Mouse (Mus musculus) ES-Bruce4 (cell line): ENCODE data around the gene Spock1. TPM values are rescaled to one million over a fixed set of nuclear protein-coding genes. Genes with fewer than 3 reads are reported as not detected.

Experiments
- H3K27ac ChIP-seq: 2 replicates; pipeline ENCODE4 v1.5.1; 2012; ENCODE audit warnings: low read length, inconsistent platforms; ENCODE audit not compliant: insufficient read depth
- H3K27me3 ChIP-seq: 2 replicates; pipeline ENCODE4 v1.6.1; 2012; ENCODE audit warnings: mild to moderate bottlenecking, low read length, inconsistent platforms; ENCODE audit not compliant: control insufficient read depth, poor library complexity, insufficient read depth, severe bottlenecking
- H3K36me3 ChIP-seq: 2 replicates; pipeline ENCODE4 v1.6.1; 2012; ENCODE audit warnings: inconsistent platforms, mild to moderate bottlenecking, low read length, moderate library complexity; ENCODE audit not compliant: control insufficient read depth, poor library complexity, insufficient read depth, severe bottlenecking
- H3K4me1 ChIP-seq: one replicate; pipeline ENCODE4 v1.8.1; 2011; ENCODE audit warnings: low read length; ENCODE audit not compliant: control insufficient read depth, insufficient read depth
- H3K4me3 ChIP-seq: 2 replicates; pipeline ENCODE4 v1.5.1; 2011; ENCODE audit warnings: low read depth, mild to moderate bottlenecking, low read length
- H3K9ac ChIP-seq: 2 replicates; pipeline ENCODE4 v1.6.1; 2012; ENCODE audit warnings: low read depth, mild to moderate bottlenecking, inconsistent platforms; ENCODE audit not compliant: poor library complexity, severe bottlenecking
- H3K9me3 ChIP-seq: replicated peaks from 2 replicates; pipeline ENCODE4 v1.6.1; 2012; ENCODE audit warnings: mild to moderate bottlenecking, low read length, inconsistent platforms; ENCODE audit not compliant: control insufficient read depth, poor library complexity, insufficient read depth, severe bottlenecking
- CTCF ChIP-seq: IDR thresholded peaks from one replicate; pipeline ENCODE4 v1.8.1; 2011; ENCODE audit warnings: low read depth, low read length
- EP300 ChIP-seq: IDR thresholded peaks from 2 replicates; pipeline ENCODE4 v1.6.1; 2011; ENCODE audit warnings: low read depth, low read length; ENCODE audit not compliant: insufficient read depth
- POLR2A ChIP-seq: IDR thresholded peaks from one replicate; pipeline ENCODE4 v1.8.1; 2011; ENCODE audit warnings: low read length; ENCODE audit not compliant: insufficient read depth
- polyA plus RNA-seq: library from polyadenylated mRNA; stranded (reverse); fragments of >200 nt; gene quantifications from 2 replicates; pipeline ENCODE4 v1.2.4, GENCODE M21; 2011; ENCODE audit warnings: low read depth; ENCODE audit not compliant: missing spikeins, insufficient read depth, insufficient read length

The Spock1 gene
- polyA plus RNA-seq, 1 experiment = 0.61 TPM

GRCm38 (mm10) chr13:57736060-57736459 is 172.1 kb downstream of the Spock1 start:
- Histone ChIP-seq H3K9me3 (no peaks in the 10 kb centered on the region), H3K4me1 (peaks cover 2% of the 10 kb centered on the region), H3K9ac (no peak overlapping the region), H3K36me3 (no peaks in the 10 kb centered on the region), H3K27ac (no peak overlapping the region), H3K27me3 (no peaks in the 10 kb centered on the region), H3K4me3 (no peak overlapping the region)
- no peak for TF ChIP-seq EP300
- TF ChIP-seq POLR2A = no peak

- Histone ChIP-seq H3K9ac (no peak overlapping the region), H3K4me3 (no peak overlapping the region), H3K9me3 (no peaks in the 10 kb centered on the region), H3K36me3 (no peaks in the 10 kb centered on the region), H3K4me1 (peaks cover 2% of the 10 kb centered on the region), H3K27me3 (no peaks in the 10 kb centered on the region), H3K27ac (no peak overlapping the region)
- TF ChIP-seq EP300 (no peak), CTCF (no peak), POLR2A (no peak)
Observed at GRCm38 (mm10) chr13:57734549-57734948, 173.6 kb downstream of the Spock1 start.

- Histone ChIP-seq H3K4me3 (no peak overlapping the region), H3K4me1 (peaks cover 2% of the 10 kb centered on the region), H3K36me3 (no peaks in the 10 kb centered on the region), H3K27me3 (no peaks in the 10 kb centered on the region), H3K27ac (no peak overlapping the region), H3K9me3 (no peaks in the 10 kb centered on the region), H3K9ac (no peak overlapping the region)
- TF ChIP-seq POLR2A (no peak), EP300 (no peak)
Observed at GRCm38 (mm10) chr13:57733521-57733920, 174.6 kb downstream of the Spock1 start.

GRCm38 (mm10) chr13:57732251-57732650 is 175.9 kb downstream of the Spock1 start:
- no peaks in the 10 kb centered on the region for H3K9me3 ChIP-seq
- H3K4me3 ChIP-seq = no peak overlapping the region
- no peaks in the 10 kb centered on the region for H3K36me3 ChIP-seq
- peaks cover 2% of the 10 kb centered on the region for H3K4me1 ChIP-seq
- H3K27ac ChIP-seq = no peak overlapping the region
- no peaks in the 10 kb centered on the region for H3K27me3 ChIP-seq
- TF ChIP-seq EP300 (no peak), POLR2A (no peak), CTCF (no peak)
- H3K9ac ChIP-seq = no peak overlapping the region

GRCm38 (mm10) chr13:57727716-57728115 is 180.4 kb downstream of the Spock1 start:
- TF ChIP-seq CTCF = no peak
- TF ChIP-seq EP300 = no peak
- TF ChIP-seq POLR2A = no peak
- no peak overlapping the region for H3K9ac ChIP-seq

GRCm38 (mm10) chr13:57726654-57727053 is 181.5 kb downstream of the Spock1 start:
- no peaks in the 10 kb centered on the region for H3K4me1 ChIP-seq
- no peak overlapping the region for H3K27ac ChIP-seq
- H3K9ac ChIP-seq = no peak overlapping the region
- TF ChIP-seq POLR2A (no peak), EP300 (no peak), CTCF (no peak)
- no peaks in the 10 kb centered on the region for H3K9me3 ChIP-seq
- no peak overlapping the region for H3K4me3 ChIP-seq
- H3K27me3 ChIP-seq = no peaks in the 10 kb centered on the region
- no peaks in the 10 kb centered on the region for H3K36me3 ChIP-seq

More at GRCm38 (mm10) chr13:57727716-57728115, 180.4 kb downstream of the Spock1 start:
- no peaks in the 10 kb centered on the region for H3K9me3 ChIP-seq
- no peak overlapping the region for H3K27ac ChIP-seq
- H3K4me3 ChIP-seq = no peak overlapping the region
- H3K4me1 ChIP-seq = no peaks in the 10 kb centered on the region
- no peaks in the 10 kb centered on the region for H3K27me3 ChIP-seq
- H3K36me3 ChIP-seq = no peaks in the 10 kb centered on the region
